Mouse (Mus musculus) midbrain, embryonic 14.5 days (tissue): ENCODE measurements around the gene Camkk2. TPM values are rescaled to one million over a fixed set of nuclear protein-coding genes. Genes with fewer than 3 reads are reported as not detected.
A peak's percentile ranks its signal among the peaks of the same experiment; 100 is the strongest.

Experiments used
- ATAC-seq: fragments of 200-750 bp; cut with Nextera tagmentation; 2 replicates; pipeline ENCODE4 v1.8.0; 2017; ENCODE audit warnings: moderate number of reproducible peaks, moderate library complexity; ENCODE audit not compliant: low FRiP score, low TSS enrichment
- DNase-seq: peaks from one replicate; pipeline ENCODE4 v3.0.0-alpha.2; 2015
- H3K27ac ChIP-seq: fragments of 300-500 bp; sonication (generic); replicated peaks from 2 replicates; pipeline ENCODE4 v1.5.1; 2014; ENCODE audit warnings: mild to moderate bottlenecking, low read depth, low read length, moderate library complexity
- H3K27me3 ChIP-seq: fragments of 300-500 bp; sonication (generic); 2 replicates; pipeline ENCODE4 v1.6.1; 2014; ENCODE audit warnings: low read length, control low read depth, mixed read lengths; ENCODE audit not compliant: control insufficient read depth, insufficient read depth
- H3K36me3 ChIP-seq: fragments of 300-500 bp; sonication (generic); 2 replicates; pipeline ENCODE4 v1.6.1; 2014; ENCODE audit warnings: low read length, control low read depth; ENCODE audit not compliant: control insufficient read depth, insufficient read depth
- H3K4me1 ChIP-seq: fragments of 300-500 bp; sonication (generic); 2 replicates; pipeline ENCODE4 v1.6.1; 2014; ENCODE audit warnings: mild to moderate bottlenecking, antibody characterized with exemption, low read length, control low read depth; ENCODE audit not compliant: control insufficient read depth, insufficient read depth
- H3K4me2 ChIP-seq: fragments of 300-500 bp; sonication (generic); 2 replicates; pipeline ENCODE4 v1.6.1; 2014; ENCODE audit warnings: mild to moderate bottlenecking, low read length, moderate library complexity
- H3K4me3 ChIP-seq: fragments of 300-500 bp; sonication (generic); replicated peaks from 2 replicates; pipeline ENCODE4 v1.5.1; 2014; ENCODE audit warnings: low read depth, low read length
- H3K9ac ChIP-seq: fragments of 300-500 bp; sonication (generic); replicated peaks from 2 replicates; pipeline ENCODE4 v1.6.1; 2014; ENCODE audit warnings: mild to moderate bottlenecking, low read length, moderate library complexity
- H3K9me3 ChIP-seq: fragments of 300-500 bp; sonication (generic); 2 replicates; pipeline ENCODE4 v1.6.1; 2016; ENCODE audit warnings: low read length, control low read depth, mixed read lengths; ENCODE audit not compliant: control insufficient read depth
- WGBS: fragments of 180-500 bp; shearing (Covaris S2); extraction: QIAGEN DNeasy Blood & Tissue Kit; methylation state at CpG from one replicate; pipeline ENCODE4 v1.1.7; 2014; 5-methylcytosine and 5-hydroxymethylcytosine counted together
- polyA plus RNA-seq: library from polyadenylated mRNA; unstranded; fragments of >200 nt; fragmentation: Nextera tagmentation; extraction: Ambion mirVana; gene quantifications from 2 replicates; pipeline ENCODE4 v1.2.1, GENCODE M21; 2014

Camkk2 gene
- polyA plus RNA-seq, 1 experiment from 2014 or later, result 46.0 TPM

DNA sequence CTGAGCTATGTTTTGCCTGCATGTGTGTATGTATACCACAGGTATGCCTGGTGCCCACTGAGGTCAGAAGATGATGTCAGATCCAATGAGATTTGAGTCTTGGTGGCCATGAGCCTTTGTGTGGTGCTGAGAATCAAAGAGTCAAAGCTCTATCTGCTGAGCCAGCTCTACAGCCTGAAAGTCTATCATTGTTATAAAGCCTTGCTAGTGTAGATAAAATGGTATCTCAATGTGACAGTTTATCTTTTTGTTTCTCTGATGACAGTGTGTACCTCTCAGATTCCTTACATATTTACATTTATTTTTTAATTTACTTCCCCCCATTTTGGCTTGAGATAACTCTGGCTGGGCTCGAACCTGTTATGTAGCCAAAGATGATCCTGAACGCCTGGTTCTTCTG is 75.6 kb downstream of the Camkk2 start:
- no peaks in the 10 kb centered on the region for H3K36me3 ChIP-seq
- H3K4me1 ChIP-seq, result peaks cover 9% of the 10 kb centered on the region

DNA sequence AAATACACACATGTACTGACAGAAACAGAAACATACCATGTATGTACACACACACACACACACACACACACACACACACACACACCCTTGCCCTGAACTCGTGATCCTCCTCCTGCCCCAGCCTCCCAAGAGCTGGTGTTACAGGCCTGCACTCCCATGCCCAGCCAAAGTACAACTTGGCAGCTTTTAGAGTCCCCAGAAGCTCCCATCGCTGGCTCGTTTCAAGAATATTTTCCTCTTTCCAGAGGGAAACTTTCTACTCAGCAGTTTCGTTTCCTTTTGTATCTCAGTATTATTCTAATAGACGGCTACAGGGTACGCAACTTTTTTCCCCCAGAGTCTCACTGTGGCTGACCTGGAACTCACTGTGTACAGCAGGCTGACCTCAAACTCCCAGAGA is 77.1 kb downstream of the Camkk2 start:
- H3K4me3 ChIP-seq, result no peak overlapping the region
- peaks cover 9% of the 10 kb centered on the region for H3K4me1 ChIP-seq
- H3K27ac ChIP-seq, result no peak overlapping the region
- WGBS, result 83% methylated on average over 6 of the region's 6 CpGs
- H3K36me3 ChIP-seq, result no peaks in the 10 kb centered on the region
- H3K9me3 ChIP-seq, result no peaks in the 10 kb centered on the region
- H3K9ac ChIP-seq, result no peak overlapping the region
- DNase-seq, result no peak
- ATAC-seq, result no peak
- no peak overlapping the region for H3K4me2 ChIP-seq
- no peaks in the 10 kb centered on the region for H3K27me3 ChIP-seq

More for the DNA sequence above, 75.6 kb downstream of the Camkk2 start:
- H3K9ac ChIP-seq, result no peak overlapping the region
- no peak for ATAC-seq
- H3K4me2 ChIP-seq, result no peak overlapping the region
- H3K4me3 ChIP-seq, result no peak overlapping the region
- no peak for DNase-seq
- H3K9me3 ChIP-seq, result no peaks in the 10 kb centered on the region
- H3K27me3 ChIP-seq, result no peaks in the 10 kb centered on the region
- 90% methylated on average over 2 of the region's 2 CpGs for WGBS
- no peak overlapping the region for H3K27ac ChIP-seq

DNA sequence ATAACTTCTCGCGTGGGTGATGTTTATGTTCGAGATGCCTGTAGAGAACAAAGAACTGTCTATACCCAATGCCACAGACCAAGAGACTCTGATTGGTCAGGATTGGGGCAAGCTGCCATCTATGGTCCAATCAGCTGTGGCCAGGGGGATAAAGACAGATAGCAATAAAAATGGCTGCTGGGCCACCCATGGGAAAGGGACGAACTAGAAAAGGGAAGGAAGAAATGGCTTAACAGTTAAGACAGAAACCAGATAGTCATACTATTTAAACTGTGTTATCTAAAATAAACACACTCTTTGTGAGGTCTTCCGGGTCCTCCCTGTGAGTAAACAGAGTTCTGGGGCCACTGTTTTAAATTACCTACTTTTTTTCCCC is 78.4 kb downstream of the Camkk2 start:
- no peak overlapping the region for H3K9ac ChIP-seq
- ATAC-seq, result no peak
- no peak for DNase-seq
- no peaks in the 10 kb centered on the region for H3K4me1 ChIP-seq
- no peaks in the 10 kb centered on the region for H3K9me3 ChIP-seq
- H3K27ac ChIP-seq, result no peak overlapping the region
- H3K4me3 ChIP-seq, result no peak overlapping the region
- H3K27me3 ChIP-seq, result no peaks in the 10 kb centered on the region
- H3K36me3 ChIP-seq, result no peaks in the 10 kb centered on the region
- H3K4me2 ChIP-seq, result no peak overlapping the region
- WGBS, result 80% methylated on average over 5 of the region's 5 CpGs

DNA sequence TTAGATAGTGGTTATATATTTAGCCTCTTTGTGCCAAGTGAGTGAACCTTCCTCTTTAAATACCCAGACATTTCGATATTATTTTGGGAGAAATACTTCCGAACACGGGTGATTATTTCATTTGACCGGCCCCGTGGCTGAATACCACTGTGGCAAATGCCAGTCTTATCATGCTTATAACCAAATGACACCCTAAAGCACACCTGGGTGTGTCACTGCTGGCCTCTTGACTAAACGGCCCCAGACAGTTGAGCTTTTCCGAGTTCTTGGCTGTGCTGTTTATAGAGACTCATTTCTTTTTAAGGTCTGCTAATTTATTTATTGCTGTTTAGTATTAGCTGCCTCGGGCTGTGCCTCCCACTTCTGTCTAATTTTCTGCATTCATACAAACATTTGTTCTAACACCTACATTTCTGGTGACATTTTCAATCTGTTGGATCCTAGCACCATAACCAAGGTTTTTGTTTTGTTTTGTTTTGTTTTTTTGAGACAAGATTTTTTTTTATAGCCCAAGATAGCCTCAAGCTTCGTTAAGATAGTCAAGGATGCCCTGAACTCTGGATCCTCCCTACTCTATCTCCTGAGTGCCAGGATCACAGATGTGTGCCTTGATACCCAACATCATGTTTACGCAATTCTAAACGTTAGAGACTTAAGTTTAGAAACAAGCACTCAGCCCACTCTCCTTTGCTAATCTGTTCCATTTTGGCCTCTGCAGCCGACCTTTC is 78.9 kb downstream of the Camkk2 start:
- WGBS, result 91% methylated on average over 12 of the region's 12 CpGs
- H3K4me2 ChIP-seq, result no peak overlapping the region
- no peak overlapping the region for H3K27ac ChIP-seq
- no peak overlapping the region for H3K4me3 ChIP-seq
- DNase-seq (no peak), ATAC-seq (no peak)
- no peak overlapping the region for H3K9ac ChIP-seq
- no peaks in the 10 kb centered on the region for H3K4me1 ChIP-seq
- no peaks in the 10 kb centered on the region for H3K36me3 ChIP-seq
- H3K27me3 ChIP-seq, result no peaks in the 10 kb centered on the region
- H3K9me3 ChIP-seq, result no peaks in the 10 kb centered on the region

DNA sequence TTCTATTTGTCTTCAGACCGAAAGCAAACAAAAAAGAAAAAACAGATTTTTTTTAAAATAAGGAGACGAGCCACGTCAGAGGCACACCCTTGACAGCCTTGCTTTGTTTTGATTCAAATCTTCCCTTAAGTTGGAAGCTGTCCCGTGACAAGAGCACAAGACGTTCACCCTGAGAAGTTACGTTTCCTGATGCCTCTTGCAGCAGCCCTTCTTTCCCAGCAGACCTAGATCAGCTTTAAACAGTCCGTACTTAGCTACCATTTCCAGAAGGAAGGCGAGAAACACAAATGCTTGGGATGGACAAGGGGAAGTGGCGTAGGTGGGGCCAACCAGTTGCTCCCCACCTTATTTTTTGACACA is 80.5 kb downstream of the Camkk2 start:
- Histone ChIP-seq H3K4me2 (no peak overlapping the region), H3K9ac (no peak overlapping the region), H3K36me3 (no peaks in the 10 kb centered on the region), H3K4me1 (no peaks in the 10 kb centered on the region), H3K27me3 (no peaks in the 10 kb centered on the region), H3K27ac (no peak overlapping the region), H3K4me3 (no peak overlapping the region), H3K9me3 (no peaks in the 10 kb centered on the region)
- WGBS, result 78% methylated on average over 9 of the region's 9 CpGs
- no peak for ATAC-seq
- DNase-seq, result no peak

DNA sequence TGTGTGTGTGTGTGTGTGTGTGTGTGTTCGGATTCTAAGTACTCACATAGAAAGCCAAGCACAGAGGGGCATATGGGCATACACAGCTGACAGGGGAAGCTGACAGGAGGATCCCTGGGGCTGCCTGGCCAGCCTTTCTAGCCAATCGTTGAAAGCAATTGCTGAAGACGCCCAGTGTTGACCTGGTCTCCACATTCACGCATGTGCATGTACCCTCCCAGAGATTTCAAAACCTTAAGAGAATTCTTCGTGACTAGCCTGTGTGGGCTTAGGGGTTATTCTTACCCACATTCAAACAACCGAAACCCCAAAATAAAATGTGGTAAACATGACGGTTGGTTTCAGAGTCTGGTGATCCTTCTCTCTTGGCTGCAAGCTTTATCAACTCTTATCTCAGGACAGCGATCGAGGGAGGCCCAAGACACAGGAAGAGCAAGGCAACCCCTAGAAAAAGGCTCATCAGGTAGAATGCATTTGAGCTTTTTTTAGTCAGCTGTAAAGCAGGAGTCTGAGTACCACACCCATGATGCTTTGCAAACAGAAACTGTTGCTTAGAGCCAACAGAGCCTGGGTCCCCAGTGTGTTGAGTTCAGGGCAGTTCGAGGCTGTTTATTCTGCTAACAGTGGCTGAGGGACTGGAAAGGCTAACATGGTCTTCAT is 81.0 kb downstream of the Camkk2 start:
- Histone ChIP-seq H3K9me3 (no peaks in the 10 kb centered on the region), H3K36me3 (no peaks in the 10 kb centered on the region), H3K4me2 (no peak overlapping the region), H3K4me3 (no peak overlapping the region), H3K4me1 (peaks cover 3% of the 10 kb centered on the region; the same call in 1 of the 2 replicates), H3K27me3 (no peaks in the 10 kb centered on the region), H3K9ac (no peak overlapping the region), H3K27ac (no peak overlapping the region)
- ATAC-seq (no peak), DNase-seq (no peak)
- 90% methylated on average over 10 of the region's 10 CpGs for WGBS

DNA sequence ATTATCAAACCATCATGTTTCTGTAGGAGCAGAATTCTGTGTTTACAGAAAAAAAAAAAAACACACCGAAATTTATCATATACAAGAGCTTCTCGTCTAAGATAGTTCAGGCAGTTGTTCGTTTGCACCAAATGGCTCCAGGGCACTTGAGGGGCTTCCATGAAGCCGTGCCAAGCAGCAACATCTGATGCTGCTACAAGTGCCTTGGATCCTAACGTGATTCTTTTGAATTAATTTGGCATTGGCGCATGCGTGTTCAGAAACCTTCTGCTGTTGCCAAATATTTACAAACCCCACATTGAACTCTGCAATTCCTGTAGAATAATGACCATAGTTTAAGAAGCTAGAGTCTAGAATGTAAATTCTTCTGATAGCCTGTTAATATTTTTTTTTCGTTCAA is 83.7 kb downstream of the Camkk2 start:
- DNase-seq (peak; percentile 70), ATAC-seq (no peak)
- no peak overlapping the region for H3K4me2 ChIP-seq
- peaks cover 3% of the 10 kb centered on the region; the same call in 1 of the 2 replicates for H3K4me1 ChIP-seq
- no peak overlapping the region for H3K27ac ChIP-seq
- H3K9me3 ChIP-seq, result no peaks in the 10 kb centered on the region
- H3K9ac ChIP-seq, result no peak overlapping the region
- no peak overlapping the region for H3K4me3 ChIP-seq
- WGBS, result 75% methylated on average over 8 of the region's 8 CpGs
- no peaks in the 10 kb centered on the region for H3K36me3 ChIP-seq
- no peaks in the 10 kb centered on the region for H3K27me3 ChIP-seq

DNA sequence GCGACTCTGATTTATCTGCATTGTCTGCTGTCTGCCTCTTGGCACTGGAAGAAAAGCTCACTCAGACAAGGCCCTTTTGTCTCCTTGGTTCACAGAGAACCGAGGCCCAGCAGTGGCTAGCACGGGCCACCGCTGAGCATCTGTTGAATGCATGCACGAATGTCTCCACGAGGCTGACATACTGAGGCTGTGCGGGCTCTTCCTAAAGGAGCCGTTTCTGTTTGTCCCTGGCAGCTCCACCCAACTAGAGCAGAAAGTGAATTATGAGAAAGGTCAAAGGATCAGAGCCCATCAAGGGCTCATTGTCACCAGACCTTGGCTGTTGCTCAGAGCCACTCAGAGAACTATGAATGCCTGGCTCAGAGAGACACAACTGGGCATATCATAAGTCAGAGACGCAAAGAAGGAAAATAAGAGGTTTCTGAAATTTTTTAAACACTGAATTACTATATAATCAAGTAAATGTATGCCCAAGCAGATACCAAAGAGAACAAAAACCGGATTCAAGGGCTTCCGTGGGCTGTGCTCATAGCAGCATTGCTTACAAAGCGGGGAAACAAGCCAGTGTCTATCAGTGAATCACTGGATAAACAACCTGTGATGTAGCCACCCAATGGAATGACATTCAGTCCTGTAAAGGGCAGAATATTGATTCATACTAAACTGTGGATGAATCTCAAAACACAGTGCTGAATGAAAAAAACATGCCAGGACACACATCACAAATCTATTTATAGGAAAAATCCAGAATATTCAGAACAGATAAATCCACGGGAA is 85.6 kb downstream of the Camkk2 start:
- H3K9ac ChIP-seq, result no peak overlapping the region
- peaks cover 3% of the 10 kb centered on the region; the same call in 1 of the 2 replicates for H3K4me1 ChIP-seq
- H3K36me3 ChIP-seq, result no peaks in the 10 kb centered on the region
- H3K27me3 ChIP-seq, result no peaks in the 10 kb centered on the region
- 21% methylated on average over 13 of the region's 13 CpGs for WGBS
- DNase-seq, result peak; percentile 67
- H3K9me3 ChIP-seq, result no peaks in the 10 kb centered on the region
- ATAC-seq, result peak; percentile 6; the same call in 1 of the 2 replicates
- no peak overlapping the region for H3K4me2 ChIP-seq
- H3K4me3 ChIP-seq, result no peak overlapping the region
- H3K27ac ChIP-seq, result peak overlapping the region; percentile 65
